Comparison of ENCODE assay signal across 8 mouse cellular contexts in genomic region chr17:23770896-23771283, GRCm38 (mm10). TPM values are rescaled to one million over a fixed set of nuclear protein-coding genes. Genes with fewer than 3 reads are reported as not detected.
DNase-seq lines count a peak whose midpoint lies in the region; ATAC-seq and TF ChIP-seq lines count a peak whose summit lies in the region.

No protein-coding gene starts in this region.

- H3K27me3 ChIP-seq in heart, postnatal 0 days (ENCODE audit: control insufficient read depth, insufficient read depth, low read length) = no peaks in the 10 kb centered on the region
- peaks cover 8% of the 10 kb centered on the region for H3K27me3 ChIP-seq in erythroblast, embryonic 14.5 days (ENCODE audit: control insufficient read depth)
- no peaks in the 10 kb centered on the region for H3K27me3 ChIP-seq in liver, adult 2 months (ENCODE audit: control insufficient read depth, insufficient read depth, low read length)
- H3K27me3 ChIP-seq in neural tube, embryonic 15.5 days (replicated peaks) = no peaks in the 10 kb centered on the region

- H3K27ac ChIP-seq in heart, postnatal 0 days (ENCODE audit: low read depth) = peak overlapping the region; percentile 80
- H3K27ac ChIP-seq in liver, adult 2 months (replicated peaks; ENCODE audit: insufficient read depth, low read depth, low read length) = peak overlapping the region; percentile 26; the same call in 1 of the 2 replicates
- H3K27ac ChIP-seq in neural tube, embryonic 15.5 days (replicated peaks) = peak overlapping the region; percentile 94

- peak overlapping the region; percentile 83 for H3K9ac ChIP-seq in heart, postnatal 0 days (replicated peaks; ENCODE audit: low read depth, low read length)
- peak overlapping the region; percentile 90 for H3K9ac ChIP-seq in liver, adult 2 months (ENCODE audit: low read depth, low read length)
- H3K9ac ChIP-seq in neural tube, embryonic 15.5 days (replicated peaks) = peak overlapping the region; percentile 97

- ATAC-seq in heart, postnatal 0 days (ENCODE audit: insufficient read depth, low read depth) = peak; percentile 28
- ATAC-seq in neural tube, embryonic 15.5 days (ENCODE audit: low FRiP score) = peak; percentile 46

- peak overlapping the region; percentile 80 for H3K4me2 ChIP-seq in heart, postnatal 0 days (ENCODE audit: low read depth, low read length)
- H3K4me2 ChIP-seq in neural tube, embryonic 15.5 days = peak overlapping the region; percentile 61

- intact Hi-C loops in left cerebral cortex, postnatal 4 days (cut with DNase I) = loop anchor here (10.0 kb wide), 1 partner anchor 194 kb away; no protein-coding TSS in a partner anchor

- peaks cover 13% of the 10 kb centered on the region for H3K4me1 ChIP-seq in heart, postnatal 0 days (ENCODE audit: control insufficient read depth, insufficient read depth)
- H3K4me1 ChIP-seq in erythroblast, embryonic 14.5 days (ENCODE audit: control insufficient read depth) = peaks cover 18% of the 10 kb centered on the region
- H3K4me1 ChIP-seq in liver, adult 2 months (ENCODE audit: control insufficient read depth, insufficient read depth, low read length) = peaks cover 4% of the 10 kb centered on the region; the same call in 1 of the 2 replicates
- peaks cover 39% of the 10 kb centered on the region for H3K4me1 ChIP-seq in neural tube, embryonic 15.5 days

- DNase-seq in heart, postnatal 0 days (ENCODE audit: low spot score) = peak; percentile 16
- DNase-seq in heart, adult 8-10 months (ENCODE audit: low spot score) = no peak
- peak; percentile 69 for DNase-seq in MN1 (ENCODE audit: low spot score)
- DNase-seq in liver, adult 2 months (ENCODE audit: extremely low read depth, low read depth, low spot score) = no peak
- no peak for DNase-seq in left cerebral cortex, postnatal 4 days
- DNase-seq in cerebellum, adult 11-12 months = no peak

- no peaks in the 10 kb centered on the region for H3K36me3 ChIP-seq in heart, postnatal 0 days (replicated peaks; ENCODE audit: control insufficient read depth, insufficient read depth, low read length)
- no peaks in the 10 kb centered on the region for H3K36me3 ChIP-seq in erythroblast, embryonic 14.5 days (ENCODE audit: control insufficient read depth)
- no peaks in the 10 kb centered on the region for H3K36me3 ChIP-seq in liver, adult 2 months (ENCODE audit: control insufficient read depth, insufficient read depth, low read length)
- H3K36me3 ChIP-seq in neural tube, embryonic 15.5 days = peaks cover 8% of the 10 kb centered on the region; the same call in 1 of the 2 replicates

- no peak for TF ChIP-seq POLR2A in liver, adult 2 months (IDR thresholded peaks at IDR 0.05; ENCODE audit: extremely low read depth, insufficient read depth, low read length)

- no peak for TF ChIP-seq CTCF in heart, postnatal 0 days (IDR thresholded peaks at IDR 0.05; ENCODE audit: low read depth)
- TF ChIP-seq CTCF in liver, adult 2 months (IDR thresholded peaks at IDR 0.05; ENCODE audit: low read depth, low read length) = no peak

- no peaks in the 10 kb centered on the region for H3K79me2 ChIP-seq in liver, adult 2 months (ENCODE audit: control insufficient read depth, insufficient read depth, low read length)

- H3K9me3 ChIP-seq in heart, postnatal 0 days (replicated peaks; ENCODE audit: control insufficient read depth, low read length) = no peaks in the 10 kb centered on the region
- no peaks in the 10 kb centered on the region for H3K9me3 ChIP-seq in erythroblast, embryonic 14.5 days (ENCODE audit: control insufficient read depth, low read length)
- H3K9me3 ChIP-seq in neural tube, embryonic 15.5 days (replicated peaks) = no peaks in the 10 kb centered on the region

- WGBS in heart, postnatal 0 days = under 1% methylated on average over 19 of the region's 19 CpGs
- WGBS in liver, adult 2 months = 4% methylated on average over 19 of the region's 19 CpGs
- WGBS in neural tube, embryonic 15.5 days = under 1% methylated on average over 19 of the region's 19 CpGs

- TF ChIP-seq EP300 in heart, postnatal 0 days (IDR thresholded peaks at IDR 0.05; ENCODE audit: low read depth) = no peak

- H3K4me3 ChIP-seq in heart, postnatal 0 days (ENCODE audit: low read depth, low read length) = peak overlapping the region; percentile 81
- H3K4me3 ChIP-seq in erythroblast, embryonic 14.5 days (replicated peaks) = peak overlapping the region; percentile 94
- H3K4me3 ChIP-seq in liver, adult 2 months (ENCODE audit: insufficient read depth, low read depth, low read length) = peak overlapping the region; percentile 83
- H3K4me3 ChIP-seq in neural tube, embryonic 15.5 days (replicated peaks) = peak overlapping the region; percentile 93

RNA-seq across cellular contexts. Expression of gene Flywch1, which starts 0.5 kb away (rescaled TPM):
- total RNA-seq in heart, postnatal 0 days (2014; rRNA removed; ENCODE audit: low replicate concordance) = 54.5 and 72.2 TPM in 2 replicates
- 32.4 and 34.8 TPM in 2 replicates for polyA plus RNA-seq in heart, postnatal 0 days (2015; fragmentation: Nextera tagmentation; extraction: Ambion mirVana)
- 10 to 100 TPM; 40.8 to 42.0 (median 40.9) TPM for total RNA-seq in heart, adult 8-10 months (2022)
- polyA plus RNA-seq in erythroblast, embryonic 14.5 days (2012) = 1.4 and 2.3 TPM in 2 replicates
- 11.1 and 12.6 TPM in 2 replicates for total RNA-seq in liver, adult 2 months (2014; rRNA removed)
- polyA plus RNA-seq in liver, adult 2 months (2012; rRNA removed) = 13.8 and 14.2 TPM in 2 replicates
- polyA plus RNA-seq in neural tube, embryonic 15.5 days (2015; fragmentation: Nextera tagmentation; extraction: Ambion mirVana) = 199 and 224 TPM in 2 replicates
- 10 to 100 TPM; 87.6 to 92.3 TPM for total RNA-seq in left cerebral cortex, postnatal 4 days (2021)

RNA-seq across cellular contexts. Expression of gene Flywch2, which starts 15.0 kb away (rescaled TPM):
- total RNA-seq in heart, postnatal 0 days (2014; rRNA removed; ENCODE audit: low replicate concordance) = 3.8 TPM in 1 of 2 replicates, not detected in the other
- 4.5 and 4.9 TPM in 2 replicates for polyA plus RNA-seq in heart, postnatal 0 days (2015; fragmentation: Nextera tagmentation; extraction: Ambion mirVana)
- 1 to 10 TPM in 1 of 4 experiments, under 1 TPM in 2, not detected in 1; 0.41 to 1.2 (median 0.87) TPM for total RNA-seq in heart, adult 8-10 months (2022)
- 0.06 TPM in 1 of 2 replicates, not detected in the other for polyA plus RNA-seq in erythroblast, embryonic 14.5 days (2012)
- 1.5 and 1.8 TPM in 2 replicates for total RNA-seq in liver, adult 2 months (2014; rRNA removed)
- polyA plus RNA-seq in liver, adult 2 months (2012; rRNA removed) = 1.5 and 2.6 TPM in 2 replicates
- 74.8 and 94.6 TPM in 2 replicates for polyA plus RNA-seq in neural tube, embryonic 15.5 days (2015; fragmentation: Nextera tagmentation; extraction: Ambion mirVana)
- 10 to 100 TPM; 19.4 to 20.2 TPM for total RNA-seq in left cerebral cortex, postnatal 4 days (2021)

RNA-seq across cellular contexts. Expression of gene Srrm2, which starts 19.4 kb away (rescaled TPM):
- total RNA-seq in heart, postnatal 0 days (2014; rRNA removed; ENCODE audit: low replicate concordance) = 72.8 and 85.9 TPM in 2 replicates
- 184 and 196 TPM in 2 replicates for polyA plus RNA-seq in heart, postnatal 0 days (2015; fragmentation: Nextera tagmentation; extraction: Ambion mirVana)
- total RNA-seq in heart, adult 8-10 months (2022) = 100 to 1,000 TPM; 151 to 179 (median 164) TPM
- polyA plus RNA-seq in erythroblast, embryonic 14.5 days (2012) = 21.7 and 36.5 TPM in 2 replicates
- total RNA-seq in liver, adult 2 months (2014; rRNA removed) = 33.0 and 46.5 TPM in 2 replicates
- polyA plus RNA-seq in liver, adult 2 months (2012; rRNA removed) = 177 and 316 TPM in 2 replicates
- polyA plus RNA-seq in neural tube, embryonic 15.5 days (2015; fragmentation: Nextera tagmentation; extraction: Ambion mirVana) = 479 and 502 TPM in 2 replicates
- 100 to 1,000 TPM; 518 to 552 TPM for total RNA-seq in left cerebral cortex, postnatal 4 days (2021)

RNA-seq across cellular contexts. Expression of gene Kremen2, which starts 25.3 kb away (rescaled TPM):
- 0.97 TPM in 1 of 2 replicates, not detected in the other for total RNA-seq in heart, postnatal 0 days (2014; rRNA removed; ENCODE audit: low replicate concordance)
- polyA plus RNA-seq in heart, postnatal 0 days (2015; fragmentation: Nextera tagmentation; extraction: Ambion mirVana) = not detected in 2 replicates
- under 1 TPM in 1 of 4 experiments, not detected in 3; 0.26 TPM for total RNA-seq in heart, adult 8-10 months (2022)
- polyA plus RNA-seq in erythroblast, embryonic 14.5 days (2012) = 0.02 TPM in 1 of 2 replicates, not detected in the other
- total RNA-seq in liver, adult 2 months (2014; rRNA removed) = not detected in 2 replicates
- 0.06 TPM in 1 of 2 replicates, not detected in the other for polyA plus RNA-seq in liver, adult 2 months (2012; rRNA removed)
- polyA plus RNA-seq in neural tube, embryonic 15.5 days (2015; fragmentation: Nextera tagmentation; extraction: Ambion mirVana) = 1.3 and 6.9 TPM in 2 replicates
- under 1 TPM; 0.46 to 0.87 TPM for total RNA-seq in left cerebral cortex, postnatal 4 days (2021)

RNA-seq across cellular contexts. Expression of gene Paqr4, which starts 30.2 kb away (rescaled TPM):
- total RNA-seq in heart, postnatal 0 days (2014; rRNA removed; ENCODE audit: low replicate concordance) = 21.7 and 28.7 TPM in 2 replicates
- polyA plus RNA-seq in heart, postnatal 0 days (2015; fragmentation: Nextera tagmentation; extraction: Ambion mirVana) = 13.6 and 15.8 TPM in 2 replicates
- total RNA-seq in heart, adult 8-10 months (2022) = 10 to 100 TPM; 22.4 to 29.0 (median 26.4) TPM
- polyA plus RNA-seq in erythroblast, embryonic 14.5 days (2012) = 2.2 and 3.9 TPM in 2 replicates
- total RNA-seq in liver, adult 2 months (2014; rRNA removed) = 1.3 and 1.6 TPM in 2 replicates
- polyA plus RNA-seq in liver, adult 2 months (2012; rRNA removed) = 3.1 and 3.7 TPM in 2 replicates
- polyA plus RNA-seq in neural tube, embryonic 15.5 days (2015; fragmentation: Nextera tagmentation; extraction: Ambion mirVana) = 53.0 and 60.0 TPM in 2 replicates
- 10 to 100 TPM; 46.4 to 50.7 TPM for total RNA-seq in left cerebral cortex, postnatal 4 days (2021)

Comparison
In these comparisons a context has a peak if more than half of its experiments do, and no peak if none do; other contexts are left out.
1. DNase-seq: peak in heart, postnatal 0 days (single experiment) and MN1 (single experiment); none in heart, adult 8-10 months (single experiment), liver, adult 2 months (single experiment), left cerebral cortex, postnatal 4 days (single experiment) and cerebellum, adult 11-12 months (single experiment).
2. H3K27ac ChIP-seq: peak in every context shown above with its lines; median percentile 94 in neural tube, embryonic 15.5 days; 80 in heart, postnatal 0 days; 26 in liver, adult 2 months.
3. Peak in every context shown above with its lines, with median percentiles within 50 percentile points of each other: H3K4me3 ChIP-seq and H3K9ac ChIP-seq.